Mouse (Mus musculus): Measurements from ENCODE around the gene Ugt2a3. TPM values are rescaled to one million over a fixed set of nuclear protein-coding genes. Genes with fewer than 3 reads are reported as not detected.
"Not testable (repeated sequence)": the region's sequence is repeated elsewhere in the genome, so short reads cannot be mapped to it uniquely, and the experiment has no call there.

Ugt2a3 gene
- total and polyA plus RNA-seq, 2 experiments: 108 to 549 TPM

- DNase-seq (ENCODE audit: extremely low read depth, low read depth, low spot score): peak; percentile 44
- peak; percentile 58 for TF ChIP-seq CTCF (IDR thresholded peaks at IDR 0.05; ENCODE audit: low read depth, low read length)
- no peak for TF ChIP-seq POLR2A (IDR thresholded peaks at IDR 0.05; ENCODE audit: extremely low read depth, insufficient read depth, low read length)
- no peaks in the 10 kb centered on the region for H3K36me3 ChIP-seq (ENCODE audit: control insufficient read depth, insufficient read depth, low read length)
- no peaks in the 10 kb centered on the region for H3K79me2 ChIP-seq (ENCODE audit: control insufficient read depth, insufficient read depth, low read length)
- no peak overlapping the region for H3K9ac ChIP-seq (ENCODE audit: low read depth, low read length)
- H3K4me3 ChIP-seq (ENCODE audit: insufficient read depth, low read depth, low read length): no peak overlapping the region
- H3K27me3 ChIP-seq (ENCODE audit: control insufficient read depth, insufficient read depth, low read length): no peaks in the 10 kb centered on the region
- 94% methylated on average over 12 of the region's 12 CpGs for WGBS
- no peaks in the 10 kb centered on the region for H3K4me1 ChIP-seq (ENCODE audit: control insufficient read depth, insufficient read depth, low read length)
- no peak overlapping the region for H3K27ac ChIP-seq (replicated peaks; ENCODE audit: insufficient read depth, low read depth, low read length)
Measured at GRCm38 (mm10) chr5:87311392-87311791, 25.6 kb downstream of the Ugt2a3 start.

- H3K79me2 ChIP-seq (ENCODE audit: control insufficient read depth, insufficient read depth, low read length); H3K9ac ChIP-seq (ENCODE audit: low read depth, low read length); H3K27ac ChIP-seq (replicated peaks; ENCODE audit: insufficient read depth, low read depth, low read length); H3K27me3 ChIP-seq (ENCODE audit: control insufficient read depth, insufficient read depth, low read length); DNase-seq (ENCODE audit: extremely low read depth, low read depth, low spot score); H3K4me1 ChIP-seq (ENCODE audit: control insufficient read depth, insufficient read depth, low read length); H3K4me3 ChIP-seq (ENCODE audit: insufficient read depth, low read depth, low read length); H3K36me3 ChIP-seq (ENCODE audit: control insufficient read depth, insufficient read depth, low read length): not testable (repeated sequence)
- WGBS: 78% methylated on average over 4 of the region's 4 CpGs
Measured at GRCm38 (mm10) chr5:87286180-87286579, 50.8 kb downstream of the Ugt2a3 start.

- H3K36me3 ChIP-seq (ENCODE audit: control insufficient read depth, insufficient read depth, low read length); H3K27me3 ChIP-seq (ENCODE audit: control insufficient read depth, insufficient read depth, low read length); H3K4me1 ChIP-seq (ENCODE audit: control insufficient read depth, insufficient read depth, low read length); H3K27ac ChIP-seq (replicated peaks; ENCODE audit: insufficient read depth, low read depth, low read length); DNase-seq (ENCODE audit: extremely low read depth, low read depth, low spot score); H3K79me2 ChIP-seq (ENCODE audit: control insufficient read depth, insufficient read depth, low read length); H3K9ac ChIP-seq (ENCODE audit: low read depth, low read length); H3K4me3 ChIP-seq (ENCODE audit: insufficient read depth, low read depth, low read length): not testable (repeated sequence)
- WGBS: 83% methylated on average over 4 of the region's 4 CpGs
Measured at GRCm38 (mm10) chr5:87275986-87276385, 61.0 kb downstream of the Ugt2a3 start.

- no peaks in the 10 kb centered on the region for H3K79me2 ChIP-seq (ENCODE audit: control insufficient read depth, insufficient read depth, low read length)
- WGBS: 86% methylated on average over 6 of the region's 6 CpGs
- TF ChIP-seq POLR2A (IDR thresholded peaks at IDR 0.05; ENCODE audit: extremely low read depth, insufficient read depth, low read length): no peak
- TF ChIP-seq CTCF (IDR thresholded peaks at IDR 0.05; ENCODE audit: low read depth, low read length): no peak
- no peak overlapping the region for H3K4me3 ChIP-seq (ENCODE audit: insufficient read depth, low read depth, low read length)
- H3K27ac ChIP-seq (replicated peaks; ENCODE audit: insufficient read depth, low read depth, low read length): no peak overlapping the region
- H3K36me3 ChIP-seq (ENCODE audit: control insufficient read depth, insufficient read depth, low read length): no peaks in the 10 kb centered on the region
- no peak for DNase-seq (ENCODE audit: extremely low read depth, low read depth, low spot score)
- no peak overlapping the region for H3K9ac ChIP-seq (ENCODE audit: low read depth, low read length)
- H3K27me3 ChIP-seq (ENCODE audit: control insufficient read depth, insufficient read depth, low read length): no peaks in the 10 kb centered on the region
- H3K4me1 ChIP-seq (ENCODE audit: control insufficient read depth, insufficient read depth, low read length): no peaks in the 10 kb centered on the region
Measured at GRCm38 (mm10) chr5:87275581-87275980, 61.4 kb downstream of the Ugt2a3 start.

Other genes with a start within 250 kb of the Ugt2a3 start
- gene Ugt2b36, start 244.6 kb downstream of the Ugt2a3 start, total RNA-seq (2014; rRNA removed): 733 and 837 TPM in 2 replicates
- gene Ugt2b36, start 244.6 kb downstream of the Ugt2a3 start, polyA plus RNA-seq (2012; rRNA removed): 177 and 205 TPM in 2 replicates
- gene Ugt2b5, start 196.9 kb downstream of the Ugt2a3 start, total RNA-seq (2014; rRNA removed): 1,154 and 1,251 TPM in 2 replicates
- gene Ugt2b5, start 196.9 kb downstream of the Ugt2a3 start, polyA plus RNA-seq (2012; rRNA removed): 180 and 189 TPM in 2 replicates
- 5.4 and 23.8 TPM in 2 replicates for gene Ugt2b37, start 82.4 kb downstream of the Ugt2a3 start, total RNA-seq (2014; rRNA removed)
- 1.7 and 3.0 TPM in 2 replicates for gene Ugt2b37, start 82.4 kb downstream of the Ugt2a3 start, polyA plus RNA-seq (2012; rRNA removed)
- gene Ugt2b38, start 87.0 kb upstream of the Ugt2a3 start, total RNA-seq (2014; rRNA removed): 3.0 and 3.7 TPM in 2 replicates
- 0.05 and 1.4 TPM in 2 replicates for gene Ugt2b38, start 87.0 kb upstream of the Ugt2a3 start, polyA plus RNA-seq (2012; rRNA removed)
- gene Ugt2a2, start 145.1 kb upstream of the Ugt2a3 start, total RNA-seq (2014; rRNA removed): not detected in 2 replicates
- gene Ugt2a2, start 145.1 kb upstream of the Ugt2a3 start, polyA plus RNA-seq (2012; rRNA removed): not detected in 2 replicates
- gene Gm43638, start 149.6 kb upstream of the Ugt2a3 start, total RNA-seq (2014; rRNA removed): not detected in 2 replicates
- gene Gm43638, start 149.6 kb upstream of the Ugt2a3 start, polyA plus RNA-seq (2012; rRNA removed): not detected in 2 replicates
- gene Ugt2a1, start 153.7 kb upstream of the Ugt2a3 start, total RNA-seq (2014; rRNA removed): not detected in 2 replicates
- not detected in 2 replicates for gene Ugt2a1, start 153.7 kb upstream of the Ugt2a3 start, polyA plus RNA-seq (2012; rRNA removed)
- 21.9 and 36.1 TPM in 2 replicates for gene Sult1b1, start 201.0 kb upstream of the Ugt2a3 start, total RNA-seq (2014; rRNA removed)
- gene Sult1b1, start 201.0 kb upstream of the Ugt2a3 start, polyA plus RNA-seq (2012; rRNA removed): 1.9 and 3.7 TPM in 2 replicates
- gene Sult1d1, start 231.8 kb upstream of the Ugt2a3 start, total RNA-seq (2014; rRNA removed): 141 and 268 TPM in 2 replicates
- 6.7 and 10.2 TPM in 2 replicates for gene Sult1d1, start 231.8 kb upstream of the Ugt2a3 start, polyA plus RNA-seq (2012; rRNA removed)